Mouse (Mus musculus): ENCODE data around the gene Ppp1cb.
"Not testable (repeated sequence)": the region's sequence is repeated elsewhere in the genome, so short reads cannot be mapped to it uniquely, and the experiment has no call there.

Ppp1cb gene

GRCm38 (mm10) chr5:32458408-32459143 is at the start of gene Ppp1cb:
Gene Ppp1cb, plus strand, starts transcription at chr5:32458843.
- DNase-seq, result peak; percentile 99

GRCm38 (mm10) chr5:32409747-32410146 is 48.9 kb upstream of the Ppp1cb start:
- no peak for DNase-seq

GRCm38 (mm10) chr5:32410954-32411688 is 47.5 kb upstream of the Ppp1cb start:
- DNase-seq, result no peak

DNA sequence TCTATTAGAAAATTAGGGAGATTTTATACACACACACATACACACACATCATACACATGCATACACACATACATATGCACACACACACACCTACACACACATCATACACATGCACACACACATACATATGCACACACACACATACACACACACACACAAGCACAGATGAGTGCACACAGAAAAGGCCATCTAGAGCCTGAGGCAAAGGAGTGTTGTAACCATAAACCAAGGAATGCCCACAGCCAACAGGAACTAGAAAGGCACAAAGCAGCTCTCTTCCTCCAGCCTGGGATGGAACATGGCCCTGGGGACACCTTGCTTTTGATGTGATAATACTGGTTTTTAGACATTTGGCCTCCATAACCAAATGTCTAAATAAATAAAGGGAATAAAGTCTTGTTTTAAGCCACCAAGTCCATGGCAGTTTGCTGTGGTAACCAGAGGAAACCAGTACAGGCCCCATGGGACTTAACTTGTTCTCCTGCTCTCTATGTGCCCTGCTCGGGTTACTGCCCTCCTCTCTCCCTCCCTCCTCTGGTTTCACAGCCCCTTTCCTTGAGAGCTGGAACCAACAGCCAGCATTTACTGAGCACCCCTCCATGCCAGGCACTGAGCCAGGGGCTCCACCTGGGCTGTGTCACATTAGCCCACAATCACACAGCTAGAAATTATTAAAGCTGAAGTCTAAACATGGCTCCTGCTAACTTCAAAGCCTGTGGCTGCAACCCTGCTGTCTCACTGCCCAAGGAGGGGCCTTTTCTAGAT is 46.3 kb upstream of the Ppp1cb start:
- peak; percentile 11 for DNase-seq

DNA sequence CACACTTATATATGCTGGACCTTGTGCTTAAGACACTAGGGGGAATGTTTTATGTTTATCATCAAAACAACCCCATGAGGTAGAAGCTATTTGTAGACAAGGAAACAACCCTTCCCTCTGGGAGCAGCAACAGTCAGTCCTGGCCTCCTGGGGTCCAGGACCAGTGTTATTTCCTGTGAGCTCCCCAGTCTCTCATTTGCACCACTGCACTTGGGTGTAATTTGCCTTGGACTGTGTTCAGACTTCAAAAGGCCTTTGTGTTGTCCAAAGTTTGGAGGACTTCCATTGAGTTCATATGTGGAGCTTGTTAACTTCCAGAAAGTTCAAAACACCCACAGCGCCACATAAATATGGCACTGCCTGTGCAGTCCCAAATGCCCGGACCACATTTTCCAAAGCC is 45.6 kb upstream of the Ppp1cb start:
- no peak for DNase-seq

GRCm38 (mm10) chr5:32413569-32413968 is 45.1 kb upstream of the Ppp1cb start:
- no peak for DNase-seq

- DNase-seq, result no peak
These were observed 44.1 kb upstream of the Ppp1cb start for GRCm38 (mm10) chr5:32414461-32414985.

- DNase-seq, result no peak
These were observed 43.1 kb upstream of the Ppp1cb start for GRCm38 (mm10) chr5:32415554-32415953.

DNA sequence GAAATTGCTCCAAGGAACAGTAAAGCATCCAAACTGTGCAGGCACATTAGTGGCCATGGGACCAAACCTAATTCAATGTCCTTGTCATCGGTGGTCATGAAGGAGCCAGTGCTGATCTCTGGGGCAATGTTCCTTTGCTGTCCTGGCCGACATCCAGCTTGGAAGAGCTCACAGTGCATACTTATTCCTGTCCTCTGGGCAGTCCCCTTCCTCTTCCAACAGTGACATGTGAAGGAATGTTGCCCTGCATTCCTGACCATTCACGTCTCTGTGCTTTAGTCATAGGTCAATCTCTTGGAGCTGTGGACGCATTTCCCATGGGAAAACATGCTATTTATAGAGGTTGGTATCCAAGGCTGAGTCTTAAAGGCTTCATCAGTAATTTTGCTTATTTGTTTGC is 41.8 kb upstream of the Ppp1cb start:
- no peak for DNase-seq

DNA sequence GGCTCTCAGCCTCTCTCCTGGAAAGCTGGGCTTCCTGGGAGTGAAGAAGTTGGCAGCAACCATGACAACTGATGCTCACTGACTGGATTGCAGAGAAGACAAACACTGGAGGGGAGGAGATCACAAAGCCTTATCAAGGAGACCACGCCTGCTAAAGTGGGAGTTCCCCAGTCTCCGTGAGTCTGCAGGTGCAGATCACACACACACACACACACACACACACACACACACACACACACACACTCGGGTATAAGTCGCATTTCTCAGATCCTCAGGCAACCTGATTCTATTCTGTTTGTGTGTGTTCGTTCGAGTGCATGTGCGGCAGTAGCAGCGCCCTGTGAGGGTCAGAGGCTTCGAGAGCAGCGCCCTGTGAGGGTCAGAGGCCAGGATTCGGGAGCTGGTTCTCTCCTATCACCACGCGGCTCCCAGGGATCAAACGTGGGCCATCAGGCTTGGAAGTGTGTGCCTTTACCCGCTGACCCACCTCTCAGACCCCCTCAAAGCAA is 36.5 kb upstream of the Ppp1cb start:
- no peak for DNase-seq

GRCm38 (mm10) chr5:32423339-32424046 is 35.1 kb upstream of the Ppp1cb start:
- no peak for DNase-seq

DNA sequence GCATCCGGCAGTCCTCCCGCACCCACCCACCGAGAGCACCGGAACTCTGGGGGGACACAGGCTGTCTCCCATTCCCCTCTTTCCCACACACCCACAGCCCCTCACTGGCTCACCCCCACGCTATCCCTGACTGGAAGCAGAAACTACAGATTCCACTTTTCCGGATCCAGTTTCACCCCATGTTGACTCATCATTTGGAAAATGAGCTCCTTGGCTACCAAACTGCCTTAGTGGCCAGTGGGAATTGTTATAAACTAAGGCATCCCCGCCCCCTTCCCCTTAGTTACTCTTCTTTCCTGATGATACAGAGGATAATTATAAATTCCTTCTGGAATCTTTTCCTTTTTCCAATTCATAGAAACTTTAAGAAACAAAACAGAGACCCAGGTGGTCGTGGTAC is 34.2 kb upstream of the Ppp1cb start:
- DNase-seq, result no peak

DNA sequence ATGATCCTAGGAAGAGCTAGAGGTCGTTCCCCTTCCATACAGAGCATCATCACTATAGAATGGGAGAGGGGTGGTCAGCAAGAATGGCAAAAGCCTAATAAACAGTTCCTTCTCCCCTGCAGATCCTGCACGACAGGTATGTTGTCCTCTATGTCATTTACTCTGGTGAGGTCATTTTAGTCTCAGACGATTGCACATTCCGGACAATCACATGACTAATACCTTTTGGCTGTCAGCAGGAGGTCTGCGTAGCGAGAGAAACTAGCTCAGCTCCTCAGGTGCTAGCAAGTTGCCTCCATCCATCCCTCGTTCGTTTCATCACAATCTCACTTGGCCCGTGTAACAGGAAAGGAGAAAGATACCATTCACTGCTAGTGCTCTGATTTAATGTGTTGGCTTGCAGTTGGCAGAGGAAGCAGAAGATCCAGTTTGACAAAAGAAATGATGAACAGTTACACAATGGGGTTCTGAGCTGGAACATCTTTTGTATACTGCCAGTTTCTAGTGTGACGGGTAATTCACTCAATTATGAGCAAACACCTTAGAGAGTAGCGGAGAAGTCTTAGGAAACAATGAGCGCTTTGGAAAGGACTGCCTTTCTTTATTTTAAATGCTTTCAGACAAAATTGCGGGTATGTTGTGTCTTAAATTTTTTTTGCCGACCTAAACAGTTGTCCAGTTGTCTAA is 33.0 kb upstream of the Ppp1cb start:
- no peak for DNase-seq

GRCm38 (mm10) chr5:32430399-32430798 is 28.2 kb upstream of the Ppp1cb start:
- DNase-seq, result no peak

- not testable (repeated sequence) for DNase-seq
These were observed 24.3 kb upstream of the Ppp1cb start for GRCm38 (mm10) chr5:32434346-32434745.

DNA sequence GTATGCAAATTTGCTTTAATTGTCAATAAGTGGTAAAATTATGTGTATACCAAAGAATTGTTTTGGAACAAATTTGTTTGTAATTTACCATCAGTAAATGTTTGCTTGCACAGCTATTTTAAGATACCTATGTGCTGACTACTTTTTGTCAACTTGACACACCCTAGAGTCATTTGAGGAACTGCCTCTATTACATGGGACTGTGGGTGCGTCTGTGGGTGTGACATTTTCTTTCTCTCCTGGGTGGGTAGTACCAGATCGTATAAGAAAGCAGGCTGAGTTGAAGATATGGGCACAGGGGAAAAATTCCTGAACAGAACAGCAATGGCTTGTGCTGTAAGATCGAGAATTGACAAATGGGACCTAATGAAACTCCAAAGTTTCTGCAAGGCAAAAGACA is 23.0 kb upstream of the Ppp1cb start:
- DNase-seq, result no peak

DNA sequence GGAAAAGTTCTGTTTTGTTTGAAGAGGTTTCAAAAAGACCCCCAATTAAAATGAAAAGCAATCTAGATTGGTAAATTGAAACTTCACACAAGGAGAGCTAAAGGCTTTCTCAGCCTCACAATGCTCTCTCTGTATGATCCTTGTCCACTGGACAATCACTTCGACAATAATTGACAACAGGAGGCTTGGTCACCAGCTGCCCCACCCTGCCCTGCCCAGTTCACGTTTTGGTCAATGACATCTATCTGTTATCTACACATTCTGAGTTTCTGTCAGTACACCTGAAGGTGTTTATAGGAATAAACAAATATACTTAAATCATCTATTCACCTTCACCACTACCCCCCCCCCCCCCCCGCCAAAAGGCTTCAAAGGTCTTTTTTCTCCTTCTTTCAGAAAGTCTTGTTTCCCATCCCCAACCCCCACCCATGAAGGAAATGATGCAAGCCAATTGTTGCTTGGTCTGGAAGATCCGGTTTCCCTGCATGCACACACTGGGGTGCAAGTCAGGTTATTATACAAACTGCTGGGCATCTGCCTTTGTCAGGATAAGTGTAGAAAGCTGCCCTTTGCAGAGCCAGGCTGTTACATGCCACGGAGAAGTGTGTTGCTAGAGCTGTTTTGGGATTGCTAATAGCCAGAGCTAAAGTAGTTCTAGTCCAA is 20.6 kb upstream of the Ppp1cb start:
- no peak for DNase-seq

GRCm38 (mm10) chr5:32438564-32438922 is 20.1 kb upstream of the Ppp1cb start:
- DNase-seq, result peak; percentile 53

DNA sequence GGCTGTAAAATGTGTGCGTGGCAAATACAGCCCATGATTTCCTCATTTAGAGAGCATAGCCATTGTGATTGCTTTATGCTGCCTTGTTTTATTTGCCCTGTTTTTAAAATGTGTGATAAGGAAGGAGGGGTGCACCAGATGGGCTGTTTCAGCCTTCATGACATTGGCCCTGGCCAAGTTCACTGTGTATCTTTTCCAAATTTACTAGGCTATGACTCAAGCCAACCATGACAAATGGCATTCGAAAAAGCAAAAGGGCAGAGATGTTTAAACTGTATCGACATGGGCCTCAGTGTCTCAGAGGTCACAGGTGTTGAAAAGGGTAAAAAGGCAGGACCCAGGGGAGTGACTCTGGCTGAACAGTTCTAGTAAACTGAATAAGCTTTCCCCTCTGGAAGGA is 17.3 kb upstream of the Ppp1cb start:
- DNase-seq, result no peak

GRCm38 (mm10) chr5:32441992-32442575 is 16.6 kb upstream of the Ppp1cb start:
- no peak for DNase-seq

GRCm38 (mm10) chr5:32443906-32444305 is 14.7 kb upstream of the Ppp1cb start:
- DNase-seq, result no peak
